Mouse (Mus musculus) liver, embryonic 14.5 days (tissue): ENCODE data around the gene Sptbn1. TPM values are rescaled to one million over a fixed set of nuclear protein-coding genes. Genes with fewer than 3 reads are reported as not detected.

Experiments
- ATAC-seq: fragments of 200-750 bp; cut with Nextera tagmentation; 2 replicates; pipeline ENCODE4 v1.8.0; 2017; ENCODE audit warnings: moderate number of reproducible peaks, mild to moderate bottlenecking, moderate library complexity; ENCODE audit not compliant: insufficient read depth
- DNase-seq, 3 experiments: peaks; one replicate each; pipeline ENCODE4 v3.0.0-alpha.2; 2012 to 2013; ENCODE audit warnings: low read depth in 3 of 3, low spot score in 3 of 3
- H3K27ac ChIP-seq: fragments of 300-500 bp; sonication (generic); 2 replicates; pipeline ENCODE4 v1.5.1; 2014; ENCODE audit warnings: moderate library complexity, mild to moderate bottlenecking, control low read depth, inconsistent platforms
- H3K27me3 ChIP-seq: fragments of 300-500 bp; sonication (generic); 2 replicates; pipeline ENCODE4 v1.6.1; 2014; ENCODE audit warnings: mild to moderate bottlenecking, low read length, moderate library complexity; ENCODE audit not compliant: control insufficient read depth, insufficient read depth
- H3K36me3 ChIP-seq: fragments of 300-500 bp; sonication (generic); replicated peaks from 2 replicates; pipeline ENCODE4 v1.6.1; 2014; ENCODE audit warnings: low read depth; ENCODE audit not compliant: control insufficient read depth, insufficient read depth
- H3K4me1 ChIP-seq, 2 experiments: fragments of 200-500 bp in 1 of 2; fragments of 300-500 bp in 1 of 2; sonication (generic) in 1 of 2; replicated peaks; 2 replicates each; pipeline ENCODE4 v1.6.1; 2012 to 2014; ENCODE audit warnings: antibody characterized with exemption in 1 of 2, inconsistent platforms in 1 of 2, low read length in 1 of 2; ENCODE audit not compliant: control insufficient read depth in 2 of 2, insufficient read depth in 2 of 2
- H3K4me2 ChIP-seq: fragments of 300-500 bp; sonication (generic); 2 replicates; pipeline ENCODE4 v1.6.1; 2014; ENCODE audit warnings: low read depth, mild to moderate bottlenecking, control low read depth, moderate library complexity
- H3K4me3 ChIP-seq, 2 experiments: fragments of 200-500 bp in 1 of 2; fragments of 300-500 bp in 1 of 2; sonication (generic) in 1 of 2; 2 replicates each; pipeline ENCODE4 v1.5.1; 2012 to 2014; ENCODE audit warnings: low read depth in 2 of 2, low read length in 2 of 2, mild to moderate bottlenecking in 2 of 2, control low read depth in 1 of 2, inconsistent platforms in 1 of 2, moderate library complexity in 1 of 2; ENCODE audit not compliant: insufficient read depth in 1 of 2
- H3K9ac ChIP-seq: fragments of 300-500 bp; sonication (generic); replicated peaks from 2 replicates; pipeline ENCODE4 v1.6.1; 2014; ENCODE audit warnings: mild to moderate bottlenecking, control low read depth, moderate library complexity
- H3K9me3 ChIP-seq: fragments of 300-500 bp; sonication (generic); 2 replicates; pipeline ENCODE4 v1.6.1; 2016; ENCODE audit warnings: low read length, mixed read lengths; ENCODE audit not compliant: control insufficient read depth
- CTCF ChIP-seq: IDR thresholded peaks from 2 replicates; pipeline ENCODE4 v1.5.1; 2016; ENCODE audit warnings: antibody characterized with exemption, low read depth, control low read depth
- EP300 ChIP-seq: IDR thresholded peaks from 2 replicates; pipeline ENCODE4 v1.6.1; 2016; ENCODE audit warnings: antibody characterized with exemption, low read depth
- WGBS: fragments of 180-500 bp; shearing (Covaris S2); extraction: QIAGEN DNeasy Blood & Tissue Kit; methylation state at CpG from one replicate; pipeline ENCODE4 v1.1.7; 2014; ENCODE audit not compliant: insufficient replicate concordance; 5-methylcytosine and 5-hydroxymethylcytosine counted together
- polyA plus RNA-seq, 2 experiments: library from polyadenylated mRNA; depleted of rRNA in 1 of 2; stranded (reverse) in 1 of 2; unstranded in 1 of 2; fragments of >200 nt; fragmentation: Nextera tagmentation in 1 of 2; extraction: Ambion mirVana in 1 of 2; gene quantifications; 2 replicates each; pipeline versions ENCODE4 v1.2.1 to v1.2.3; 2012 to 2014

Gene Sptbn1
- polyA plus RNA-seq, 2 experiments = 9.6 to 14.4 TPM

- no peak overlapping the region for H3K4me2 ChIP-seq
- DNase-seq (no peak), ATAC-seq (no peak)
- 74% methylated on average over 17 of the region's 17 CpGs for WGBS
- H3K27ac ChIP-seq = no peak overlapping the region
- H3K27me3 ChIP-seq = no peaks in the 10 kb centered on the region
- H3K9ac ChIP-seq = no peak overlapping the region
- no peaks in the 10 kb centered on the region for H3K9me3 ChIP-seq
- no peaks in the 10 kb centered on the region for H3K36me3 ChIP-seq
- no peaks in the 10 kb centered on the region for H3K4me1 ChIP-seq
- TF ChIP-seq CTCF (no peak), EP300 (no peak)
- H3K4me3 ChIP-seq = no peak overlapping the region
Measured at GRCm38 (mm10) chr11:30139165-30139826, 128.7 kb downstream of the Sptbn1 start.

- no peak overlapping the region for H3K4me3 ChIP-seq
- 65% methylated on average over 12 of the region's 12 CpGs for WGBS
- H3K36me3 ChIP-seq = no peaks in the 10 kb centered on the region; the same call in 1 of the 2 replicates
- H3K9ac ChIP-seq = no peak overlapping the region
- H3K27ac ChIP-seq = no peak overlapping the region
- no peak for DNase-seq
- no peaks in the 10 kb centered on the region for H3K27me3 ChIP-seq
- H3K4me2 ChIP-seq = no peak overlapping the region
- no peaks in the 10 kb centered on the region for H3K4me1 ChIP-seq
- ATAC-seq = no peak
- no peaks in the 10 kb centered on the region for H3K9me3 ChIP-seq
- no peak for TF ChIP-seq CTCF
- TF ChIP-seq EP300 = no peak
Measured at GRCm38 (mm10) chr11:30137081-30137480, 130.9 kb downstream of the Sptbn1 start.

GRCm38 (mm10) chr11:30134058-30134457, 133.9 kb downstream of the Sptbn1 start:
- Histone ChIP-seq H3K4me2 (no peak overlapping the region), H3K4me1 (no peaks in the 10 kb centered on the region), H3K27me3 (no peaks in the 10 kb centered on the region), H3K9ac (no peak overlapping the region), H3K27ac (no peak overlapping the region), H3K36me3 (no peaks in the 10 kb centered on the region; the same call in 1 of the 2 replicates), H3K4me3 (no peak overlapping the region), H3K9me3 (no peaks in the 10 kb centered on the region)
- WGBS = 46% methylated on average over 1 of the region's 1 CpGs
- TF ChIP-seq EP300 (no peak), CTCF (no peak)
- ATAC-seq (no peak), DNase-seq (no peak)

GRCm38 (mm10) chr11:30132581-30132980, 135.4 kb downstream of the Sptbn1 start:
- DNase-seq (no peak), ATAC-seq (no peak)
- no peaks in the 10 kb centered on the region for H3K27me3 ChIP-seq
- TF ChIP-seq EP300 (no peak), CTCF (no peak)
- H3K4me3 ChIP-seq = no peak overlapping the region
- H3K4me2 ChIP-seq = no peak overlapping the region
- WGBS = 76% methylated on average over 6 of the region's 6 CpGs
- no peak overlapping the region for H3K27ac ChIP-seq
- no peak overlapping the region for H3K9ac ChIP-seq
- no peaks in the 10 kb centered on the region for H3K4me1 ChIP-seq
- H3K9me3 ChIP-seq = no peaks in the 10 kb centered on the region
- no peaks in the 10 kb centered on the region; the same call in 1 of the 2 replicates for H3K36me3 ChIP-seq

- DNase-seq = no peak
- no peak for TF ChIP-seq CTCF
- no peak for TF ChIP-seq EP300
- no peak overlapping the region for H3K4me3 ChIP-seq
- no peaks in the 10 kb centered on the region for H3K9me3 ChIP-seq
- no peak for ATAC-seq
- no peaks in the 10 kb centered on the region; the same call in 1 of the 2 replicates for H3K36me3 ChIP-seq
- H3K9ac ChIP-seq = no peak overlapping the region
- H3K4me2 ChIP-seq = no peak overlapping the region
- no peak overlapping the region for H3K27ac ChIP-seq
- WGBS = 49% methylated on average over 4 of the region's 4 CpGs
- H3K27me3 ChIP-seq = no peaks in the 10 kb centered on the region
- no peaks in the 10 kb centered on the region for H3K4me1 ChIP-seq
Measured at GRCm38 (mm10) chr11:30131640-30132039, 136.3 kb downstream of the Sptbn1 start.
